Mouse (Mus musculus) mesoderm, embryonic 11.5 days (tissue): ENCODE measurements around the gene Smad6.

Experiments used
- DNase-seq: peaks from one replicate; pipeline ENCODE4 v3.0.0-alpha.2; 2012; ENCODE audit warnings: low read depth, low spot score

The Smad6 gene

DNA sequence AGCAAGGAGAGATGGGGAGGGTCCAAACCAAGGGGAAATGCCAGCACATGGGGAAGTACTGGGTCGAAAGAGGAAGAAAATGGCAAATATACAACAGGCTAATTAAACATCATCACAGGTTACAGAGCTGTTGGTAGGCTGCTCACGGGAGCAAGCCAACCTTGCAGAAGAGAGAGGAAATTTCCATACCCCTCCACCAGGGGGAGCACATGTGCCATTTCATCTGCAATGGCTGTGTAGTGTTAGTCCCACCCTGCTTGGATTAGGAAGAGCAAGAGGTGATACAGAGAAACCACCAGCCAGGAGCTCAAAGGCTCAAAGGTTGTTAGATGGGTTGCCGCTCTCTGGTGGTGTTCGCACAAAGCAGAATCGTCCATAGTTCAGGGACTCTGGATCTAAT is 105.9 kb downstream of the Smad6 start:
- peak; percentile 50 for DNase-seq

DNA sequence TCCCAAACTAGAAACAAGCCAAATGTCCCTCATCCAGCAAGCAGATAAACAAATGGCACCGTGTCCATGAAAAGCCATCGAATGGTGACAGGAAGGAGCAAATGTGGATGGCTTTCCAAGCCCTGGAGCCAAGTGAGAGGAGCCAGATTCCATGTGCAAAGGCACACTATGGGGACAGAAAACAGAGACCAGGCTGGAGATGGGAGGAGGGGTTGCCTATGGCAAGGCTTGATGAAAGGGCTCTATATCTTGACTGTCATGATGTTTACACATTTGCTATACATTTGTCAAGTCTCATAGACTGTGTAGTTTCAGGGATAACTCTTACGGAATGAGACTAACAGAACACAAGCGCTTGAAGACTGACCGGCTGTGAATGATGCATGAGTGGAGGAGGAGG is 106.9 kb downstream of the Smad6 start:
- no peak for DNase-seq

DNA sequence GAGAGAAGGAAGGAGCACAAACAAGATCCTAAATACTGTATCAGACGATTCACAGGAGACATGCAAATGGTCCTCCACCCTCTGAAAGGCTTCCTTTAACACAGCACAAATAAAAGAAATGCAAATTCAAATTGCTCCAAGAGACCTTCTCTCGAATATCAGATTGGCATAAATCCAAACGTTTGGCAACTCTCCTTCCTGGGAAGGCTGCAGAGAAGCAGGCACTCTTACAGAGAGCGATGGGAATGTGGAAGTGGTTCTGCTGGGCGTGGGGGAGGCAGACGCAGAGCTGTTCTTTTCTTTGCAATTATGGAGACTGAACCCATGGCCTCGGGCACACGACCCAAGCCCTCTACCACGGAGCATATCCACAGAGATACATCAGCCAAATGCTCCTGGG is 109.8 kb downstream of the Smad6 start:
- no peak for DNase-seq

DNA sequence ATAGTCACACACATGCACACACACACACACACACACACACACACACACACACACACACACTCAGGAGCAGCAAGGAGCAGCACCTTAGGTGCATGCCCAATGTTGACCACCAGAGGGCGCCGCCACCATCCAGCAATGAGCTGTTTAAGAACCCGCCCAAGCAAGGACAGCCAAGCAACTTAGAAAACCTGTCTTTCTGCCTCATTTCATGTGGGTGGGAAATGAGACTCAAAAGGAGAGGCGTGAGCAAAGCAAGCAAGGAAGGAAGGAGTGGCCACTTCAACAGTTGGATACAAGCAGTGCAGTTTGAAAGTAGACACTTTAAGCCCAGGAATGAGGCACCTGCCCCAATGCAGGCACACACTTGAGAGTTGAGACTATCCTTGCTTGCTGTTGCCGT is 112.2 kb downstream of the Smad6 start:
- DNase-seq, result peak; percentile 84

DNA sequence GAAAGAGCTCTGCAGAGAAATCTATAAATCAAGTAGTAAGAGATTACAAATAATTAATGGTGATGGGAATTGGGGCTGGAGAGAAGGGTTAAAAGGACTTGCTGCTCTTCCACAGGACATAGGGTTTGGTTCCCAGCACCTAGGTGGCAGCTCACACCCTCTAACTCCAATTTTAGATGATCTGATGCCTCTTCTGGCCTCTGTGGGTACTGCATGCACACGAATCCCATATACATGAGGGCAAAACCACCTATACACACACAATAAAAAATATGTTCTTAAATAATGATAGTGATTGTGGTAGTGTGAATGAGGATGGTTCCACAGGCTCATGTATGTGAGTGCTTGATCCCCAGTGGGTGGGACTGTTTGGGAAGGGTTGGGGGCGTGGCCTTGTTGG is 117.3 kb downstream of the Smad6 start:
- DNase-seq, result no peak
